Mouse (Mus musculus): Measurements from ENCODE around the gene Il17re. TPM values are rescaled to one million over a fixed set of nuclear protein-coding genes. Genes with fewer than 3 reads are reported as not detected.

Gene Il17re
- 4.5 TPM for polyA plus RNA-seq (2014; fragmentation: Illumina TruSeq; extraction: RNeasy Lipid Tissue Mini Kit (QIAGEN cat#74804); ENCODE audit: low read depth, low replicate concordance)

GRCm38 (mm10) chr6:113457952-113458534 lies at the start of gene Il17re:
Gene Il17re (plus strand): TSS chr6:113458484.

GRCm38 (mm10) chr6:113419199-113419587 lies 39.1 kb upstream of the Il17re start, which contains the start of gene Rpusd3:
Gene Rpusd3 (minus strand): TSS chr6:113419340.

GRCm38 (mm10) chr6:113435664-113436205 lies 22.5 kb upstream of the Il17re start, which contains the start of gene Cidec:
Gene Cidec (minus strand): TSS chr6:113435760.

GRCm38 (mm10) chr6:113442442-113443090 lies 15.7 kb upstream of the Il17re start, which contains the start of gene Jagn1:
Gene Jagn1 (plus strand): TSS chr6:113442569.

GRCm38 (mm10) chr6:113471297-113471936 lies 13.1 kb downstream of the Il17re start, which contains the start of gene Il17rc:
Gene Il17rc (plus strand): TSS chr6:113471427.

GRCm38 (mm10) chr6:113483100-113483615 lies 24.9 kb downstream of the Il17re start, which contains the start of gene Creld1:
Gene Creld1 (plus strand): TSS chr6:113483297.

GRCm38 (mm10) chr6:113501388-113502084 lies 43.3 kb downstream of the Il17re start, which contains the start of gene Prrt3:
Gene Prrt3 (minus strand): TSS chr6:113501931.

Other genes starting within 250 kb of the Il17re start
- gene Mtmr14, start 220.6 kb upstream of the Il17re start, polyA plus RNA-seq (2014; fragmentation: Illumina TruSeq; extraction: RNeasy Lipid Tissue Mini Kit (QIAGEN cat#74804); ENCODE audit: low read depth, low replicate concordance), result 20.5 TPM
- gene Cpne9, start 176.2 kb upstream of the Il17re start, polyA plus RNA-seq (2014; fragmentation: Illumina TruSeq; extraction: RNeasy Lipid Tissue Mini Kit (QIAGEN cat#74804); ENCODE audit: low read depth, low replicate concordance), result not detected
- 2.6 TPM for gene Brpf1, start 151.3 kb upstream of the Il17re start, polyA plus RNA-seq (2014; fragmentation: Illumina TruSeq; extraction: RNeasy Lipid Tissue Mini Kit (QIAGEN cat#74804); ENCODE audit: low read depth, low replicate concordance)
- gene Ogg1, start 131.5 kb upstream of the Il17re start, polyA plus RNA-seq (2014; fragmentation: Illumina TruSeq; extraction: RNeasy Lipid Tissue Mini Kit (QIAGEN cat#74804); ENCODE audit: low read depth, low replicate concordance), result 1.6 TPM
- 22.2 TPM for gene Camk1, start 114.5 kb upstream of the Il17re start, polyA plus RNA-seq (2014; fragmentation: Illumina TruSeq; extraction: RNeasy Lipid Tissue Mini Kit (QIAGEN cat#74804); ENCODE audit: low read depth, low replicate concordance)
- 1.4 TPM for gene Tada3, start 80.6 kb upstream of the Il17re start, polyA plus RNA-seq (2014; fragmentation: Illumina TruSeq; extraction: RNeasy Lipid Tissue Mini Kit (QIAGEN cat#74804); ENCODE audit: low read depth, low replicate concordance)
- gene Arpc4, start 80.4 kb upstream of the Il17re start, polyA plus RNA-seq (2014; fragmentation: Illumina TruSeq; extraction: RNeasy Lipid Tissue Mini Kit (QIAGEN cat#74804); ENCODE audit: low read depth, low replicate concordance), result 127 TPM
- 0.32 TPM for gene Ttll3, start 69.2 kb upstream of the Il17re start, polyA plus RNA-seq (2014; fragmentation: Illumina TruSeq; extraction: RNeasy Lipid Tissue Mini Kit (QIAGEN cat#74804); ENCODE audit: low read depth, low replicate concordance)
- 0.69 TPM for gene Rpusd3, start 39.1 kb upstream of the Il17re start, polyA plus RNA-seq (2014; fragmentation: Illumina TruSeq; extraction: RNeasy Lipid Tissue Mini Kit (QIAGEN cat#74804); ENCODE audit: low read depth, low replicate concordance)
- gene Cidec, start 22.7 kb upstream of the Il17re start, polyA plus RNA-seq (2014; fragmentation: Illumina TruSeq; extraction: RNeasy Lipid Tissue Mini Kit (QIAGEN cat#74804); ENCODE audit: low read depth, low replicate concordance), result 0.24 TPM
- 29.4 TPM for gene Jagn1, start 15.9 kb upstream of the Il17re start, polyA plus RNA-seq (2014; fragmentation: Illumina TruSeq; extraction: RNeasy Lipid Tissue Mini Kit (QIAGEN cat#74804); ENCODE audit: low read depth, low replicate concordance)
- gene Il17rc, start 12.9 kb downstream of the Il17re start, polyA plus RNA-seq (2014; fragmentation: Illumina TruSeq; extraction: RNeasy Lipid Tissue Mini Kit (QIAGEN cat#74804); ENCODE audit: low read depth, low replicate concordance), result 6.2 TPM
- gene Creld1, start 24.8 kb downstream of the Il17re start, polyA plus RNA-seq (2014; fragmentation: Illumina TruSeq; extraction: RNeasy Lipid Tissue Mini Kit (QIAGEN cat#74804); ENCODE audit: low read depth, low replicate concordance), result 1.5 TPM
- gene Prrt3, start 43.4 kb downstream of the Il17re start, polyA plus RNA-seq (2014; fragmentation: Illumina TruSeq; extraction: RNeasy Lipid Tissue Mini Kit (QIAGEN cat#74804); ENCODE audit: low read depth, low replicate concordance), result not detected
- gene Emc3, start 73.2 kb downstream of the Il17re start, polyA plus RNA-seq (2014; fragmentation: Illumina TruSeq; extraction: RNeasy Lipid Tissue Mini Kit (QIAGEN cat#74804); ENCODE audit: low read depth, low replicate concordance), result 92.6 TPM
- gene Fancd2, start 73.2 kb downstream of the Il17re start, polyA plus RNA-seq (2014; fragmentation: Illumina TruSeq; extraction: RNeasy Lipid Tissue Mini Kit (QIAGEN cat#74804); ENCODE audit: low read depth, low replicate concordance), result 0.16 TPM
- gene Fancd2os, start 142.2 kb downstream of the Il17re start, polyA plus RNA-seq (2014; fragmentation: Illumina TruSeq; extraction: RNeasy Lipid Tissue Mini Kit (QIAGEN cat#74804); ENCODE audit: low read depth, low replicate concordance), result 7.1 TPM
- gene Brk1, start 146.3 kb downstream of the Il17re start, polyA plus RNA-seq (2014; fragmentation: Illumina TruSeq; extraction: RNeasy Lipid Tissue Mini Kit (QIAGEN cat#74804); ENCODE audit: low read depth, low replicate concordance), result 46.0 TPM
- 20.6 TPM for gene Vhl, start 165.5 kb downstream of the Il17re start, polyA plus RNA-seq (2014; fragmentation: Illumina TruSeq; extraction: RNeasy Lipid Tissue Mini Kit (QIAGEN cat#74804); ENCODE audit: low read depth, low replicate concordance)
- gene Irak2, start 180.0 kb downstream of the Il17re start, polyA plus RNA-seq (2014; fragmentation: Illumina TruSeq; extraction: RNeasy Lipid Tissue Mini Kit (QIAGEN cat#74804); ENCODE audit: low read depth, low replicate concordance), result 8.8 TPM
- 24.3 TPM for gene Tatdn2, start 238.6 kb downstream of the Il17re start, polyA plus RNA-seq (2014; fragmentation: Illumina TruSeq; extraction: RNeasy Lipid Tissue Mini Kit (QIAGEN cat#74804); ENCODE audit: low read depth, low replicate concordance)

Data from kidney, adult 10 weeks (tissue).